Mouse (Mus musculus): ENCODE data around the gene Lck. TPM values are rescaled to one million over a fixed set of nuclear protein-coding genes. Genes with fewer than 3 reads are reported as not detected.

Lck gene
- polyA plus RNA-seq, 2 experiments: 3.1 to 3.9 TPM

DNA sequence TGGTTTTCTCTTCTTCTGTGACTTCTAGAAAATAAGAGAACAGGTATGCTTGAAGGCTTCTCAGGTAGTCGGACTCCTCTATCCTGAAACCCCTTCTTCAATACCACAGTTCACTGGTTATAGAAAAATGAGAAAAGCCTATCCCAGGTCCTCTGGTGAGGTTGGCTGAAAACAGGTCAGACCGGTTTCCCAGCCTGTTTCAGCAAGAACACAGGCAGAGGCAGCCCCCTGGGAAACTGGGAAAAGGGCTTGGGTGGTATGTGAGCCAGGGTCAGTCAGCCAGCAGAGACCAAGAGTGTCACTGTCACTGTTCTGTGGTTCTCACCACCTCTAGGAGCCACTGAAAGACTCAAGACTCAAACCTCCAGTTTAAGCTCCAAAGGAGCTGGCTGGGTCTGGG is 56.5 kb downstream of the Lck start:
- no peak for ATAC-seq (ENCODE audit: insufficient read depth)
- Histone ChIP-seq H3K27ac (no peak overlapping the region), H3K4me2 (ENCODE audit: low read depth) (no peak overlapping the region), H3K4me3 (ENCODE audit: insufficient read depth in 1 of 2, low read depth in 2 of 2, low read length in 2 of 2) (no peak overlapping the region), H3K4me1 (replicated peaks; ENCODE audit: control insufficient read depth in 2 of 2, insufficient read depth in 2 of 2, low read length in 1 of 2) (peaks cover 0 to 5% of the 10 kb centered on the region in 2 experiments; a peak in 1 of 4 replicates), H3K9ac (replicated peaks) (no peak overlapping the region), H3K27me3 (ENCODE audit: control insufficient read depth, insufficient read depth, low read length) (peaks cover 13% of the 10 kb centered on the region), H3K36me3 (replicated peaks; ENCODE audit: control insufficient read depth, insufficient read depth, low read depth) (peaks cover 37% of the 10 kb centered on the region), H3K9me3 (ENCODE audit: control insufficient read depth, low read length) (no peaks in the 10 kb centered on the region)
- no peak for TF ChIP-seq CTCF (IDR thresholded peaks at IDR 0.05; ENCODE audit: low read depth)
- TF ChIP-seq EP300 (IDR thresholded peaks at IDR 0.05; ENCODE audit: low read depth): no peak
- WGBS (ENCODE audit: insufficient replicate concordance): 61% methylated on average over 2 of the region's 2 CpGs
- DNase-seq (ENCODE audit: low read depth in 3 of 3, low spot score in 3 of 3): no peak

DNA sequence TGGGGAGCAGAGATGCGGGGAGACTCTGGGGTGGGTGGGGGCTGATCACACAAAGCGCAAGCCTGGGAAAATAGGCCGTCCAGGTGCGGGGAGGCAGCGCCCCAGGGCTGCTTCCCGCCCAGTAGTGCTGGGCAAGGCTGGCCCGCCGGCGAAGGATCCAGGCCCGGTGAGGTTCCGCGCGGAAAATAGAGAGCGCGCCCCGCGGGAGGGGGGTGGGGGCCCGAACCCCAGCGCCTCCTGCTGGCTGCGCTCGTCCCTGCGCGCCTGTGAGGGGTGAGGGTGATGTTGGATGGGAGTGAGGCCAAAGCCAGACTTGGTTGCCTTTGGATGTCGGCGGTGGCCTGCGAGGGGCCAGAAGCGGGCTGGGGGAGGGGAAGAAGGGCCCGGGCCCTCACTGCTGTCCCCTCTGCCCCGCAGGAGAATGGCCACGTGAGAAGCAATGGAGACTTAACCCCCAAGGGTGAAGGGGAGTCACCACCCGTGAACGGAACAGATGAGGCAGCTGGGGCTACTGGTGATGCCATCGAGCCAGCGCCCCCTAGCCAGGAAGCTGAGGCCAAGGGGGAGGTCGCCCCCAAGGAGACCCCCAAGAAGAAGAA is 59.0 kb downstream of the Lck start:
- under 1% methylated on average over 33 of the region's 35 CpGs for WGBS (ENCODE audit: insufficient replicate concordance)
- H3K9ac ChIP-seq (replicated peaks): peak overlapping the region; percentile 72
- no peaks in the 10 kb centered on the region for H3K9me3 ChIP-seq (ENCODE audit: control insufficient read depth, low read length)
- peaks cover 13% of the 10 kb centered on the region for H3K27me3 ChIP-seq (ENCODE audit: control insufficient read depth, insufficient read depth, low read length)
- peaks cover 24% of the 10 kb centered on the region for H3K36me3 ChIP-seq (replicated peaks; ENCODE audit: control insufficient read depth, insufficient read depth, low read depth)
- TF ChIP-seq CTCF (IDR thresholded peaks at IDR 0.05; ENCODE audit: low read depth): peak; percentile 86
- TF ChIP-seq EP300 (IDR thresholded peaks at IDR 0.05; ENCODE audit: low read depth): no peak
- peak overlapping the region; percentile 97 for H3K4me2 ChIP-seq (ENCODE audit: low read depth)
- peaks cover 0 to 5% of the 10 kb centered on the region in 2 experiments; a peak in 1 of 4 replicates for H3K4me1 ChIP-seq (replicated peaks; ENCODE audit: control insufficient read depth in 2 of 2, insufficient read depth in 2 of 2, low read length in 1 of 2)
- no peak overlapping the region for H3K27ac ChIP-seq
- H3K4me3 ChIP-seq (ENCODE audit: insufficient read depth in 1 of 2, low read depth in 2 of 2, low read length in 2 of 2): peak overlapping the region; percentile 52 to 75
- DNase-seq (ENCODE audit: low read depth in 3 of 3, low spot score in 3 of 3): peak in 1 of 3 experiments; percentile 35
- ATAC-seq (ENCODE audit: insufficient read depth): peak; percentile 61

DNA sequence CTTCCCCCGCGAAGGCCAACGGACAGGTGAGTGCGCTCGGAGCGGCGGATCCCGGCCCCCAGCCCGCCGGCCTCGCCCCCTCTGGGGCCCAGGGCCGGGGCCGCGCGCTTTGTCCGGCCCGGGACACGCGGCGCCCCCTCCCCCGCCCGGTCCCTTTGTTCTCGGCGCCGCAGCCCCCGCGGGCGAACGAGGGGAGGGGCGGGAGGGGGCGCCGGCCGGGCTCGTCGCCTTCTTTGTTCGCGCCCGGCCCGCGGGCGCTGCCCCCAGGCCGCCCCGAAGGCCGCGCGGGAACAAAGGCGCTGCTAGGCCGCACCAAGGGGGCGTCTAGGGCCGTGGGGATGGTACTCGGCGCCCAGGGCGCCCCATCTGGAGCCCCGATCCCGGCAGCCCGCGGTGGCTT is 59.5 kb downstream of the Lck start:
- Histone ChIP-seq H3K36me3 (replicated peaks; ENCODE audit: control insufficient read depth, insufficient read depth, low read depth) (peaks cover 22% of the 10 kb centered on the region), H3K27me3 (ENCODE audit: control insufficient read depth, insufficient read depth, low read length) (peaks cover 13% of the 10 kb centered on the region), H3K4me1 (replicated peaks; ENCODE audit: control insufficient read depth in 2 of 2, insufficient read depth in 2 of 2, low read length in 1 of 2) (peaks cover 0 to 5% of the 10 kb centered on the region in 2 experiments; a peak in 1 of 4 replicates), H3K9me3 (ENCODE audit: control insufficient read depth, low read length) (no peaks in the 10 kb centered on the region), H3K27ac (no peak overlapping the region), H3K4me3 (ENCODE audit: insufficient read depth in 1 of 2, low read depth in 2 of 2, low read length in 2 of 2) (peak overlapping the region; percentile 52 to 75), H3K9ac (replicated peaks) (peak overlapping the region; percentile 72), H3K4me2 (ENCODE audit: low read depth) (peak overlapping the region; percentile 97)
- under 1% methylated on average over 36 of the region's 57 CpGs for WGBS (ENCODE audit: insufficient replicate concordance)
- TF ChIP-seq CTCF (IDR thresholded peaks at IDR 0.05; ENCODE audit: low read depth): no peak
- TF ChIP-seq EP300 (IDR thresholded peaks at IDR 0.05; ENCODE audit: low read depth): no peak
- no peak for DNase-seq (ENCODE audit: low read depth in 3 of 3, low spot score in 3 of 3)
- ATAC-seq (ENCODE audit: insufficient read depth): peak; percentile 32

DNA sequence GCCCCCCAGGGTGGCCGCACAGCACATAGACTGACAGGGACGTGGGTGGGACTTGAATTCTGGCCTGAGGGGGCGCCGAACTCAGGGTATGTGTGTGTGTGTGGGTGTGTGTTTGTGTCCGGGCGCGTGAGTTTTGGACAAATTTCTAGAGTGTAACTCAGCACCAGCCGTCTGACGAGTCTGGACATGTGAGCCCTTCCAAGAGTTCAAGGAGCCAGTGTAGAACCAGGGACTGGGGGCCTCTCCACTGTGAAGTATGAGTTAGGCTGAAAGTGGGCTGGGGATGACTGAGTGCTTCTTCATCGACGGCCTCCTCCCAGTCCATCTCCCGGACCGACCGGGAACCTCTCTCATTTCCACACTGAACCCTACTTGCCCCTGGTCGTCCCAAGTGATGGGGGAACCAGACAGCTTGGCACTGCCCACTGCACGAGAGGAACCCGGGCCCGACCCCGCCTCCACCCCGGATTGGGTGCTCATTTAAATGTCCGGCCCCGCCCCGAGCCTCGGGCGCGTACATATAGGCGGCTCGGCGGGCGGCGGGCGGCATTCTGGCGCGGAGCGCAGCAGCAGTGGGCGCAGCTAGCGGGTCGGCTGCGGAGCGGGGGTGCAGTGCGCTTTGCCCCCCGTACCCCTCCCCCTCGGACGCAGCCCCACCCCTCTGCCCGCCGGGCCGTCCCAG is 60.2 kb downstream of the Lck start, which contains the start of gene Marcksl1:
Gene Marcksl1, plus strand, starts transcription at position 496 of the 682 bp plus-strand sequence.
- peak; percentile 75 for ATAC-seq (ENCODE audit: insufficient read depth)
- WGBS (ENCODE audit: insufficient replicate concordance): 6% methylated on average over 47 of the region's 47 CpGs

More for the DNA sequence above, 60.2 kb downstream of the Lck start, which contains the start of gene Marcksl1:
- H3K4me2 ChIP-seq (ENCODE audit: low read depth): peak within 1 kb of the TSS; percentile 97
- peaks cover 0 to 5% of the 10 kb centered on the region in 2 experiments; a peak in 1 of 4 replicates for H3K4me1 ChIP-seq (replicated peaks; ENCODE audit: control insufficient read depth in 2 of 2, insufficient read depth in 2 of 2, low read length in 1 of 2)
- TF ChIP-seq EP300 (IDR thresholded peaks at IDR 0.05; ENCODE audit: low read depth): no peak
- TF ChIP-seq CTCF (IDR thresholded peaks at IDR 0.05; ENCODE audit: low read depth): no peak
- peaks cover 13% of the 10 kb centered on the region for H3K27me3 ChIP-seq (ENCODE audit: control insufficient read depth, insufficient read depth, low read length)
- no peaks in the 10 kb centered on the region for H3K9me3 ChIP-seq (ENCODE audit: control insufficient read depth, low read length)
- peaks cover 17% of the 10 kb centered on the region for H3K36me3 ChIP-seq (replicated peaks; ENCODE audit: control insufficient read depth, insufficient read depth, low read depth)
- H3K4me3 ChIP-seq (ENCODE audit: insufficient read depth in 1 of 2, low read depth in 2 of 2, low read length in 2 of 2): peak within 1 kb of the TSS; percentile 52 to 75
- peak within 1 kb of the TSS; percentile 72 for H3K9ac ChIP-seq (replicated peaks)
- DNase-seq (ENCODE audit: low read depth in 3 of 3, low spot score in 3 of 3): peak; percentile 49 to 58 (median 55)
- H3K27ac ChIP-seq: no peak within 1 kb of the TSS

Measured in liver, embryonic 14.5 days (tissue).